Mouse (Mus musculus) gastrocnemius, adult 18-20 months (tissue): ENCODE measurements around the gene Dlgap1. TPM values are rescaled to one million over a fixed set of nuclear protein-coding genes. Genes with fewer than 3 reads are reported as not detected.
"Not testable (repeated sequence)": the region's sequence is repeated elsewhere in the genome, so short reads cannot be mapped to it uniquely, and the experiment has no call there.

Experiments
- DNase-seq: peaks from one replicate; pipeline ENCODE4 v3.0.0; 2021; ENCODE audit warnings: low spot score
- total RNA-seq, 2 experiments: library from RNA; stranded (reverse); gene quantifications; 2 replicates each; pipeline ENCODE4 v1.2.3; 2021

Dlgap1 gene
- total RNA-seq, 2 experiments from 2014 or later, result 0.37 to 0.40 TPM

DNA sequence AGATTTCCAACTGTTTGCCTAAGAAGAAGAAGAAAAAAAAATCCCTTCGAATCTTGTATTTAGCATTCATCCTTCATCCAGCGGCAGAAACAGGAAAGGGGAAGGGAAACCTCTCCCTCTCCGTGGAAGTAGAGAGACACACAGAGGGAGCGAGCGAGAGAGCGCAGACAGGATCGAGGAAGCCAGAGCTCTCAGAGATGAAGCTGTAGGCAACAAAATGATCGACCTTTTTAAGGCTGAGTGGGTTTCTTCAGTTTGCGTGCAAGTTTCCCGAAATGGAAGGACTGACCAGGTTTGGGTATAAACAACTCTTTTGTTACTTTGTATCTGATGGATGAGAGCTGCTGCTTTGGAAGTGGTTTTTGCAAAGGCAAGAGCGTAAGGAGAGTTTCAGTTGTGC lies 553.1 kb downstream of the Dlgap1 start:
- DNase-seq, result no peak

DNA sequence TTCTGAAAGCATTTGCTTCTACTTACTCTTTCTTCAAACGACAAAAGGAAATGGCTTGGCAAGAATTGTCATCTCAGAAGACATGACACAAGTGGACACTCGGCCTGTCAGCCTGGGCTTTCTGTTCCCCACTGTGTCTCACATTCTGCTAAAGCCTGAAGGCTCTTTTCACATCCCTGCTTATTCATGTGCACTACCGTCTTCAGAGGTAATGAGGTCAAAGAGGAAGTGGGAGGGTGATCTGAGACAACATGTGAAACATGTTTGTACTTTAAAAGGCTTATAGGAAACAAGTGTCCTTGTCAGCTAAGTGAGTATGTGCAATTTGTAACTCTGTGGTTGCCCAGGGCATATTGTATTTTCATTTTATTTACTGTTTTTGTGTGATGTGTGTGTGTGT lies 557.1 kb downstream of the Dlgap1 start:
- DNase-seq, result no peak

DNA sequence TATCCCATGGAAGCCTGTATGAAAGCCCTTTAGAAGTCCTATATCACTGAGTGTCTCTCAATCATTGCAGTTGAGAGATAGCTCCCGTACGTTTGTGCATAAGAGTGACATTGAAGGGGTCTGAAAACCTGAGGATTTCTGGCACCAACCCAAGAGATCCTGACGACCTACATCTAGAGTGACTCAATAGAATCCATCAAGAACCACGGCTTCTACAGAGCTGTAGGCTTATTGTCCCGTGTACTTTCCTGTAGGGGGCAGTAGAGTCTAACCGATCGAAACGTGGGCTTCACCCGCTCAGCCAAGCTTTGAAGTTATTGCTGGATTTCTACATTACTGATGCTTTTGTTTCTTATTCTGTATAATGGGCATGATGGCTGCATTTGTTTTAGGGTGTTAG lies 558.2 kb downstream of the Dlgap1 start:
- DNase-seq, result peak; percentile 5

DNA sequence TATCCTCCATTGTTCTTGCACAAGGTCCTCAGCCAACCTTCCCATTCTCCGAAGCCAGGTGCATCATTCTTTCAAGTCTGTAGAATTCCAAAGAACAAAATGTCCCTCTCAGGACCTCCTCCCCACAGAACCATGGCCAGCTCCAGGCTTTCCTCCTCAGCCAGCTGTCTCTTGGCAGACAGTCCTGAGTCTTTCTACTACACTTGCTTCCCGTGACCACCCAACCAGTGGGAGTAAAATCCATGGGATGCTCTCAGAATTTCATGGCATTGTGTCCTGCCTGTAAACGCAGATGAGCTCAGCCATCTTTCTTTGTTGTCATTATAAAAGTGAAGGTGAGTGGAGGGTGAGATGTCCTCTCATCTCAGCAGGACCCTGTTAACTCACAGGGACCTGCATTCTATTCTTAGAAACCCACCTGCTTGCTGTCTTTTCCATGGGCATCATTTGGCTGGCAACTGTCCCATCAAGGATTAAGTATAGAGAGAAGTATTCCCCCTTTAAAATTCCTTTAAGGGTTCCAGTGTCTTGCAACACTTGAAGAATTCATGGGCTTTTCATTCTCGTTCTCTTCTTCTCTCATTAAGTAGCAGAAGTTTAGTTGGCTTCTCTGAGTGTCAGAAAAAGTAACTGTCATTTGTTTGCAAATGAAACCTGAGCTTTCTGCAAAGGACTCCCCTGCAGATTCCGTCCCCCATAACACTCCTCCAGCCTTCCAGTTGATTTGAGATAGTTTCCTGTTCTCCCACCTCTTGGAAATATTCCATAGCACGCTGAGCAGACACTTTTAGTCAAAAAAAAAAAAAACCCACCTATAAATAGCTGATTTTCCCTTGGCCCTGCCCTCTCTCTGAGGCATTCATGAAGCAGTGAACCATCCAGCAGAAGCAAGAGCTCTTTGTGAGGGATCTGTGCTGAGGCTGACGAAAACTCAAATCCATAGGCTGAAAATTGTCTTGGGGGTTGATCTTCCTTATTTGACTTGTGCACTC lies 559.6 kb downstream of the Dlgap1 start:
- DNase-seq, result no peak

DNA sequence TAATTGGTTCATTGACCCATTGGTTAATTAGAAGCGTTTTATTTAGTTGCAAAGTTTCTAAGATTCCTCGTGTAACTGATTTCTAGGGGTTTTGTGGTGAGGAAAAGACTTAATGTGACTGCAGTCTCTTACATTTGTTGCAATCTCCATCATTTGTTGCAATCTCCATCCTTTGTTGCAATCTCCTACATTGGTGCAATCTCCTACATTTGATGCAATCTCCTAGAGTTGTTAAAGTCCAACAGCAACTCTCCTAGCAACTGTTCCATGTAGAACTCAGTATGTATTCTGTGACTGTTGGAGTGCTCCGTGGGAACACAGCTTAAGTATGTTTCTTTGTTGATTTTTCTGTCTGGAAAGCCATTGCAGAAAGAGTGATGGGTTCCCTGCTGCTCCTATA lies 565.4 kb downstream of the Dlgap1 start:
- DNase-seq, result no peak

DNA sequence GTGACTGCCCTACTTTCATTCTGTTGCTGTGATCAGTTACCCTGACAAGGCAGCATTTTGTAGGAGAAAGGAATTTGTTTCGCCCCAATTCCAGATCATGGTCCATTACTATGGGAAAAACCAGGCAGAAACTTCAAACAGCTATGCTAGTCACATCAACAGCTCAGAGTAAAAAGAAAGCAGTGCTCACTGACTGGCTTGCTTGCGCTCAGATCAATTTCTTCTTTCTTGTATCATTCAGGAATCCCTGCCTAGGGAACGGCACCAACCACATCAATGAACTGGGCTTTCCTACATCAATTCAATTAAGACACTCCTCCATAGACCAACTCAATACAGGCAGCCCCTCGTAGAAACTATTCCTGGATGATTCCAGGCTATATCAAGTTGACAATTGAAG lies 572.9 kb downstream of the Dlgap1 start:
- no peak for DNase-seq

DNA sequence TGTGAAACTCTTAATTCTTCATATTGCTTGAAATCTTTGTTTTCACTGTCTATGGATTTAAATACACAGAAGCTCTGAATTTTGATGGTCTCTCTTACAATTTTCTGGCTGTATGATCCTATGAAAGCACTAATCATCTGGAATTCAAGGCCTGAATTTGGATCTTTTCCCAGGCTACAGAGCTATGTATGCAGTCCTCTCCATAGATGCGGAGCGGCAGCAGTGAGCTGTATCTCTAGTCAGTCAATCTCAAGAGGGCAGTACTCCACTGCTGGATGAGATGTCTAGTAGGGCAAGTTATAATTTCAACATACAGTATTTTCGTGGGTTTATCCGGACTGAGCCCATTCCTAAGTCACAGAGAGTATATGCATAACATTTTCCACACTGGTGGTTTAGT lies 581.9 kb downstream of the Dlgap1 start:
- no peak for DNase-seq

DNA sequence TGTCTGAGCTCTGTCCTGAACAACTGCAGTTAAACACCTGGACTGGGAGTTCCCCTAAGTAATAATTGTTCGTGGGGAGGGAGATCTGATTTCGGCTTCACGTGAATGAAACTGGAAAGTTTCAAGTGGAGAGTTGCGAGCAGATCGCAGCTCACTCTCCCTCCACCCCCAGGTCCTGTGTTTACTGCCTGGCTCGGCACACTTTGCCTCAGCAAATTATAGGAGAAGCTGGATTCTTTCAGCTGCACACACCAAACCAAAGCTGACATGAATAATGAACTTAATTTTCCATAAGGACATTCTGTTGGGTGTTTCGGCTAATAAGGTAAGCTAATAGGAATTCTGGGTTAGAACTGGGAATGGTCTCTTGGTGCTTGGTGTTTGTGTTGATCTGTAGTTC lies 592.7 kb downstream of the Dlgap1 start:
- DNase-seq, result no peak

DNA sequence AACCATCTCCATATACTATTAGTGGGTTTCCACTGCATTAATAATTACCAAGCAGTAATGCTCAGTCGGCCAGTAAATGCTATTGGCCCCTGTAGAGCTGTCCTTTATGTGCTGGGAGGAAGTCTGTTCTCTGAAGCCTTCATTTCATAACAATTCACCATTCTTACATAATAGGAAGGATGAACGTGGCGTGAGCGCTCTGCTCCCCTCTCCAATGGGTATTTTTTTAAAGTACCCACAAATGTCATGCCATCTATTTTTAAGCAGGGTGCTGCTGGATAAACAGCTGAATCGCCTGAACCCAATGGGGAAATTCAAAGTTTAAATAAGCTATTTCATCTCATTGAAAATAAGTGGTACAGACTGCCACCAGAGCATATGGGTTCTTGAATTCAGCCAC lies 602.0 kb downstream of the Dlgap1 start:
- no peak for DNase-seq

DNA sequence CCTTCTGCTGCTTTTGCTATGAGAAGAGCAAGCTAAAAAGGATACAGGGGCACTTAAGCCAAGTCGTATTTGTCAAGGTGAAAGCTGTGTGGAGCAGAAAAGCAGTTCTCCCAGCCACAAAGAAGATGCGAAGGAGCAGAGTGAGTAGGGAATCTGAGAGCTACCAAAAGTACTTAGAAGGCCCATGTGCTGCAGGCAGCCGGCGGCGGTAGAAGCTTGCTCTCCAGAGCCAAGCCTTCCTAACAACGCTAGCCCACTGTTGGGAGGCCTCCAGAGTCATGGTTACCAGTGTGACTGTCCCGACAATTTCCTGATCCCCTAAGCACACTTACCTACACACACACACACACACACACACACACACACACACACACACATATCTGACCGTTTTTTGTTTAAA lies 614.2 kb downstream of the Dlgap1 start:
- no peak for DNase-seq

DNA sequence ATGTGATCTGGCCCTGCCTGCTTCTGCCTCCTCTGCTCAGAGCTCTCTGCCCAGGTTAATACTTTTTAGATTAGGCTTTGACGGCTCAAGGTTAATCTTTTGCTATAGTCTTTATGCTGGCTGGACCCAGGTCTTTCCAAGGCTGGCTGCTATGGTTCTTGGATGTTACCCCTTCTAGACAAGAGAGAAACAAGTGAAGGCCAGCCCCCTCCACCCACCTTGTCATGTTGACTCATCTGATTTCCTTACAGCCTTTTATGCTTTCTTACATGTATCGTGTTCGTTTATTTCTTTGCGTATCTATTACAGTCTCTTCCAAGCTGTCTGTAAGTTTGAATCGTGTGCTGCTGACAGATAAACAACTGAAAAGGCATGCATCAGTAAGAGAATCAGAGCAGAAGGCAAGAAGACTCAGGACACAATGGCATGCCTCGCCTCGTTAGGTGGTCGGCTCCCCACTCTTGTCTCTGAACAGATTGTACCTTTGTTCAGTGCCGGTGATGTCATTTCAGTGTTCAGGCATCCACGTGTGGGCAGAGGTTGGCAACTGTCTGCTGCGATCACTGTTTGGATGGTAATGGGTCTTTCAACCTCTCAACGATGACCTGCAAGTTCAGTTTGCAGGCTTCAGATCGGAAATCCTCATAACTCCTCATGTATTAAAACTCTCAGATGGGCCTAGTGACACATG lies 618.0 kb downstream of the Dlgap1 start:
- no peak for DNase-seq

DNA sequence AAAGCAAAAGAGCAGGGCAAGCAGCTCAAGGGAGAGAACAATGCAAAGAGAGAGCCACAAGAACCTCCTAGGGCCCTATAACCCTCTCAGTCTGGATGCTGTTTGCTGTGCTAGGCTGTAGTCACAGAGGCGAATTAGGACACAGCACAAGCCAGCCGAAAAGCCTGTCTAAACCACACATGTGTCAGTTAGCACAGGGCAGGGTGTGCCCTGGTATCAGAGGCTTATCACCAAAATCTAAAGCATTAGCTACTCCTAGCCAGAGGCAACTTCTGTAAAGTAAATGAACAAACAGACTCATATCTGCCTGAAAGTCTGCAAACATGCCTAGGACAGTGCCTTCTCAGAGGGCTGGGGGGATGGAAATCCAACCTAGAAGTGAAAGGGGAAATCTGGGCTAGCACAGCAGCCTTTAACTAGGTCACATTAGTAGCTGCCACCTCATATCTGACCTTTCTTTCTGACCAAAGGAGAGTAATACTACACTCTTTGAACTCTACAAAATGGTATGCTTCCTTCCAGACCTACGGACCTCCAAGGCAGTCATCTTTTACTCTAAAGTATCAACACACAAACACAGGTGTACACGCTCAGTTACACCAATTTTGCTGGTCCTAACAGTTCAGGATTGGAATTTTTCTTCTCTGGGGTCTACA lies 619.2 kb downstream of the Dlgap1 start:
- not testable (repeated sequence) for DNase-seq

DNA sequence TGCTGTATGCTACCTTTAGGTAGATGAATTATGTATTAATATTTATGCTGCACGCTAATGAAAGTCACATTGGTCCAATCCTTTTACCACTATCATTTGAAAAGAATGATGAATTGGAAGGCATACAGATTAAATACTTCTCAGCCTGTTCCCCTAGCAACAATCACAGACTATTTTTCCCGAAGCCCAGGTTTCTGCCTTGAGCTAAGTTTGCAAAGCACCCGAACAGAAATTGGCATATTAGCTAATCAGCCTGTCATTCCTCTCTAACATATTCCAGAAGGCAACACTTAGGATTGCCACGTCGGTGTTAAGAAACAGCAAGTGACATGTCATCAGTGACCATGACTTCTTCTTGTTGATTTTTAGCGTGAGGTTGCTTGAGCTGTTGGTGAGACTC lies 619.8 kb downstream of the Dlgap1 start:
- DNase-seq, result no peak

DNA sequence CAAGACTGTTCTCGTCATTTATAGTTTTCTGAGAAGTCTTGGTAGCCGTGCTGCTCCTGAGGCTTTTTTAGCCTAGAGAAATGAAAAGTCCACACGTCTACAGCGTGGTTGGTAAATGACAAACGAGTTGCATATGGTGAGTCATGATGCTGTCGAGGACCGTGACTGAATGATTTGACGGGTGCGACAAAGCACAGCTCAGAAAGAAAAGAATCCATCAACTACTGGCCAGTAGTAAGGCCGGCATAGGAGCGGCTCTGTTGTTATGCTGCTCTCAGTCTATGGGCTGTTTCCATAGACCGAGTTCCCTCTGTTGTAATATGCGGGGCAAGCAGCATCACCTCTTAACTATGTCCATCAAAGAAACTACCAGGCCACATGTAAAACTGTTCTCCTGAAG lies 620.3 kb downstream of the Dlgap1 start:
- DNase-seq, result no peak

DNA sequence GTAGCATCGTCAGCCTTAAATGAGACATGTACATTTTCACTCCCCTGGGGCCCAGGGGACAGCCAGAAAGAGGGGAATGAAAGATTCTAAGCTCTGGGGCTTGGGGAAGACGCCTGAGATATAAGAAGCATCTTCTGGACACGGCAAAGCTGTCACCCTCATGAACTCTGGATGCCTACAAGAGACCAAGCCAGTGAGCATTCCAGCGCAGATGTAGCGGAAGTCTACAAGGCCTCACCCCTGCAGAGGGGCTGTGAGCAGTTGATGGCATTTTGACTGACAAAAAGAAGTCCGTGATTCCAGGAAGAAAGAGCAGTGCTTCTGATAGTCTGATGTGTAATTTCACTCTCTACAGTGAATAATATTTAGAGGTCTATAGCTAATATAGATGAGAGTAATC lies 621.6 kb downstream of the Dlgap1 start:
- no peak for DNase-seq

DNA sequence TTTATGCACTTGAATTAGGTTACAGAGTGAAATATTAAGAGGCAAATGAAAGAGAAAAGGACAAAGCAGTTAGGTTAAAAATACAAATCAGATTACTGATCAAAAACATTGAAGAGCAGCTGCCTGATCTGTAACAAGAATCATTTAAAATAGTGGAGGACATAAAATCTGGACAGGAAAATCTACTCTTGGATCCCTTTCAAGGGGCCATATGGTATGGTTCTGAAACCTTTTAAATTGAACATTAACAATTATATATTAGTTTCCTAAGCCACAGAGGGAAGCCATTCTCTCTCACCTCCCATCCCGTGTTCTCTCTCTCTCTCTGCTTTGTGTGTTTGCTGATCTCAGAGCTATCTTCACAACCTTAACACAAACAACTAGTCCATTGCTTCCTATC lies 625.4 kb downstream of the Dlgap1 start:
- DNase-seq, result no peak

DNA sequence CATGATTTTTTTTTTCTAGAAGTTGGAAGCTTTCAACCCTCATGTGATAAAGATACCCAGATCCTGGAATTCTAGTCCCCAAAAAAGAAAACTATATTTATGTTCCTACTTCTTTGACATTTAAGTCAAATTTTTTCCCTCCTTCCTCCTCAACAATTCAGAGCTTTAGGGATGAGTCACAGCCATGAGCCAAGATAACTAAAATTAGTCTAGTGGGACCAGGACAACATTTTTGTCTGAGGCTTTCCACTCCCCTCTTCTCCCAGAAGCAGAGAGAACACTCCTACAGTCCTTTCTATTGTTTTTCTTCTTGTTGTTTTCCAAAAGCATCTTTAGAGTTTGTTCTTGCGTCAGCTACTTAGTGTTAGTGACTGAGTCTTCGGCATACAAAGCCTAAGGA lies 627.5 kb downstream of the Dlgap1 start:
- DNase-seq, result no peak

DNA sequence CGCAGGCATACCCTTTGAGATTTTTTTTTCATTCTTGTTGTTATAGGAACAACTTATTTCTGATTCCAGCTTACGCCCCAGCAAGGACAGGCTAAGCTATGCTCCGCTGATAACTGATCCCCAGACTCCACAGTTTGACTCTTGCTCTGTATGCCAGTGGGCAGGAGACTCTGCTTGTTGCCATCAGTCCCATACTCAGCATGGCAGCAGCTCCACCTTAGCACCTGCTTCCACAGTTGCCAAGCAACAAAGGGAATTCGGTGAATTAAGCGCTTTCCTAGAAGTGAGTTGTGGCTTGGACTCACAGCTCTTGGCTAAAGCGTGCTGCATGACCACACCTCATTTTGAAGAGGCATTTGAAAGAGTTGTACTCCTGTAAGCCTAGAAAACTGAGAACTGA lies 631.6 kb downstream of the Dlgap1 start:
- DNase-seq, result no peak

DNA sequence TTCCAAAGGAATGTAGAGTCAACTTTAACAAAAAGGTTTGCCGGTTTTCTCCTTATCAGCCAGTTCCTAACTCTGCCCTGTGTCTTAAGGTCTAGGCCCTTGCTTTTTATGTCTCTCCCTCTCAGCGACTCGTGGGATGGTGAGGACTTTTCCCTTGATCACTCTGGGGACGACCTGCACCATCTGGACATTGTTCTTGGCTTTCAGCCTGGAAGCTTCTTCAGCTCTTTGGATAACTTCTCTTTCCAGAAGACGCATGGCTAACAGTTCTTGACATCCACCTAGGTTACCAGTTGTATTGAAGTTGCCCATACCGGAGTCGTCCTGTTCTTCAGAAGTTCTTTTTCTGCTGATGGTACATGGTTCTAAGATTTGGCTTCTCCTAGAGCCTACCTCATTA lies 633.2 kb downstream of the Dlgap1 start:
- no peak for DNase-seq

DNA sequence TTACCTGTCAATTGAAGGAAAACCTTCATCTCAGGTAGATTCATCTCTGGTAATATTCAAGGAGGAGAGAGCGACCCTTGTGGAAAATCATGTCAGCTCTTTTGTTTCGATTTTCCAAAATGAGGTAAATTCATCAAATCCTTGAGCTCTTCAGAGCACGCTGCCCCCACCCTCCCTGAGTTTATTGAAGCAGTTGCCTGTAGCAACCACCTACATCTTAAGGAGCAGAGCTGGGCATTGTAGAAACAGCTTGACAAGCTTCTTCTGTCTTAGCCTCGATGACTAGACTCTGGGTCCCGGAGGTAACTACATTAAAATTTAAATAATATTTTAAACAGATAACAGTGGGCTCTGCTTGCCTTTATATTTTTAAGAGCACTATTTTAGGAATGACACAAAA lies 636.8 kb downstream of the Dlgap1 start:
- no peak for DNase-seq

DNA sequence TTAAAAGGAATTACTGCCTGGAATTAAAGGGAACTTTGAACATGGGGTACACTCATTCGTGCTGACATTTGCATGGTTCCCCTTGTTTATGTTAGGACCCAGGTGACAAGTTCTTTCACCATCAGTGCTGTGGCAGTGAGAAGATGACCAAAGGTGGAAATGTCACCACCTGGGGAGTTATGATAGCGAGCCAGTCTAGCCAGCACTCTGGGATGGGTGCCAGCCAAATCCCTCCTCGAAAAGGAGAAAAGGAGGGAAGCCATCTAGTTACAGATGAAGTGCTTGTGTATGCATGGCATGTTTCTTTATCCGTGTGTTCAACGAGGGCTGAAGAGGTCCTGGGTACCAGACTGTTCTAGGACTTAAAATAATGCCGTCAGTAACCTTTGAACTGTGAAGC lies 643.3 kb downstream of the Dlgap1 start:
- DNase-seq, result no peak

DNA sequence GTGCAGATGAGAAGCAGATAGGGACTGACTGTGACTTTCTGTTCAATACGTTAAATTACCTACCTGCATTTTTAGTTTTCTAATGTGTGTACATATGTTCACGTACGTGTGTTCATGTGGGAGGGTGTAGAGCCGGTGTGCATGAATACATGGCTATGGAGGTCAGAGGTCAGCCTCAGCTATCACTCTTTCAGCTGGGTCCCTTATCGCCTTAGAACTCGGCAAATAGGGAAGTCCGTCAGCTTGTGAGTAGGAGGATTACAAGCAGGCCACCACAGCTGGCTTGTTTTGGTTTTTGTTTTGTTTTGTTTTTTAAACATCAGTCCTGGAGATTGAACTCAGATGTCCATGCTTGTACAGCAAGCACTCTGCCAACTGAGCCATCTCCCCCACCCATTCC lies 645.0 kb downstream of the Dlgap1 start:
- DNase-seq, result no peak
